Mouse (Mus musculus) ovary, adult 10 weeks (tissue): ENCODE data around the gene Atg2a. TPM values are rescaled to one million over a fixed set of nuclear protein-coding genes. Genes with fewer than 3 reads are reported as not detected.

Experiments
- polyA plus RNA-seq: library from polyadenylated mRNA; stranded (reverse); fragments of 350-450 nt; fragmentation: Illumina TruSeq; extraction: RNeasy Lipid Tissue Mini Kit (QIAGEN cat#74804); gene quantifications from one replicate; pipeline ENCODE4 v1.2.3, GENCODE M21; 2014

The Atg2a gene
- polyA plus RNA-seq = not detected

DNA sequence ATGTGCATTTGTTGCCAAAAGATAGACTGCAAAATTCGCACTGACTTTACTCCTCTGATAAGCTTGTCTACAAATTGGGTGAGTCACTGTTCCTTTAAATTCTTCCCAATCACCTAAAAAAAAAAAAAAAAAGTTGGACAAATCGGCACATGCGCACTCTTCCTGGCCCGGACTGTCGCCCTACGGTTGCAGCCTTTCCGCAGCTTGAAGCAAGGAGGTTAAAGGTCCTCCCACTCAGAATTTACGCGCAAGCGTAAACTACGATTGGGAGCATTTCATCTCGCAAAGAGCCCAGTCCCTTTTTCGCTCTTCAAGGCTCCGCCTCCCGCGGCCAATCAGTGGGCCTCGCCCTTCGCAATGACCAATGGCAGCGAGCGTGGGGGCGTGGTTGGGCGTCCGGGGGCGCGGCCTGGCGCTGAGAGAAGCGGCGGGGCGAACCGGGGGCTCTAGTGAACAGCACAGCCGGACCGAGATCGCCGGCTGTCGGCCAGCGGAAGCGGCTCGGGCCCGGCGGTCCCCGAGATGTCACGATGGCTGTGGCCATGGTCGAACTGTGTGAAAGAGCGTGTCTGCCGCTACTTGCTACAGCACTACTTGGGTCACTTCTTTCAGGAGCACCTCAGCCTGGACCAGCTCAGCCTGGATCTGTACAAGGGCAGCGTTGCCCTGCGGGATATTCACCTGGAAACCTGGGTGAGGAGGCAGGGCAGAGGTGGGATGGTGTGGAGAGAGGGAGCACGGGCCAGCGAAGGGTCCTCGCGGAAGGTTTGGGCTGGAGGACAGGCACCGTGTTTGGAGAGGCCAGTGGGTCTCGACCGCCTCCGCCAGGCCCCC, at the start of gene Atg2a:
Gene Atg2a (plus strand): TSS at position 395 of the 834 bp plus-strand sequence.

GRCm38 (mm10) chr19:6226135-6226534, 15.3 kb upstream of the Atg2a start, which contains the start of gene Gpha2:
Gene Gpha2, plus strand, starts transcription at chr19:6226380.

DNA sequence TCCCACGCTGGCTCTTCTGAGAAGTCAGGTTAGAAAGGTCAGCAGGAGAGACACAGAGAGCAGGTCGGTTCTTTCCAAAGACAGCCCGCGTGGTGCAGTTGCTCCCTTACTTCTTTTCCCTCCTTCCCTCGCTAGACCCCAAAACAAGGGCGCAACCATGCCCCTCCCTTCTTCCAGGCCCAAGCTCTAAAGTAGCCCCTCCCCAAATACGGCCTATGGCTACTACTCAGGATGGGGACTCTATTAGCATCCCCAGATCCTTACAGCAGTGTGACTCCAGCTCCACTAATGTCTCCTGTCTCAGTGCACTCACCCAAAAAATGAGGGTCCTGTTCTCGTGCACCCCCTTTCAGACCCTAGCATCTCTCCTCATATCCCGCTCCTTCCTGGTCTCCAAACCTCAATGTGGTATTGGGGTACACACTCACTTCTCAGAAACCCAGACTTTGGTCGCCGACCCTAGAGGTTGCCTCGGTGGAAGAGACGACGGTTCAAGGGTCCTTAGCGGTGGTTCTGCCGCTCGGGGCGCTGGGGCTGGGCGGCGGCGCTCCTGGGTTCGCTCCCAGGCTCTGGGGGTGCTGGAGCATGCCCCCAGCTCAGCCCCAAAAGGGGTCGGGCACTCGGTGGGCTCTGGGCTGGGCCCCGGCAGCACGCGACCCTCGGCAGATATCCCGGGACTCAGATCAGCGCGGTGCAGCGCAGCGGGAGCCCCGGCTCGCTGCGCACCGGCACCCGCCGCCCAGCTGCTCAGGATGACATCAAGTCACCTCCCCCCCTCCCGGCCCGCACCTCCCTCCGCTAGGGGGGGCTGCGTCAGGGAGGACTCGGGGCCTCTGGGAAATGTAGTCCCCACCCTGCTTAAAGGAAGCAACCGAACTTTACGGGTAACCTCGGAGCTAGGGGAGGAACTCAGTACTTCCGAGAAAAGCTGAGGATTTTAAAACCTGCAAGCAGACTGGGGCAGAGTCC, 6.1 kb upstream of the Atg2a start, which contains the start of gene Ppp2r5b:
Gene Ppp2r5b (minus strand): TSS at position 789 of the 969 bp plus-strand sequence.

GRCm38 (mm10) chr19:6276426-6277421, 35.3 kb downstream of the Atg2a start, which contains the start of gene Ehd1:
Gene Ehd1, plus strand, starts transcription at chr19:6276725.

GRCm38 (mm10) chr19:6306137-6306551, 64.7 kb downstream of the Atg2a start, which contains the start of gene Cdc42bpg:
Gene Cdc42bpg, plus strand, starts transcription at chr19:6306456.

Other genes with a start within 250 kb of the Atg2a start
- gene Capn1, start 225.8 kb upstream of the Atg2a start, polyA plus RNA-seq = 0.74 TPM
- 0.37 TPM for gene Syvn1, start 195.1 kb upstream of the Atg2a start, polyA plus RNA-seq
- 25.1 TPM for gene Mrpl49, start 183.9 kb upstream of the Atg2a start, polyA plus RNA-seq
- gene Fau, start 183.8 kb upstream of the Atg2a start, polyA plus RNA-seq = 9.8 TPM
- gene Znhit2, start 180.5 kb upstream of the Atg2a start, polyA plus RNA-seq = not detected
- gene Tm7sf2, start 173.3 kb upstream of the Atg2a start, polyA plus RNA-seq = 0.97 TPM
- gene Vps51, start 164.4 kb upstream of the Atg2a start, polyA plus RNA-seq = 4.0 TPM
- gene Tmem262, start 161.6 kb upstream of the Atg2a start, polyA plus RNA-seq = not detected
- not detected for gene Gm28374, start 159.4 kb upstream of the Atg2a start, polyA plus RNA-seq
- 0.71 TPM for gene Zfpl1, start 156.7 kb upstream of the Atg2a start, polyA plus RNA-seq
- gene Cdca5, start 156.7 kb upstream of the Atg2a start, polyA plus RNA-seq = 10.8 TPM
- gene AC131692.1, start 147.2 kb upstream of the Atg2a start, polyA plus RNA-seq = not detected
- gene Naaladl1, start 135.9 kb upstream of the Atg2a start, polyA plus RNA-seq = not detected
- gene Sac3d1, start 123.0 kb upstream of the Atg2a start, polyA plus RNA-seq = 0.97 TPM
- 2.1 TPM for gene Snx15, start 113.4 kb upstream of the Atg2a start, polyA plus RNA-seq
- not detected for gene Batf2, start 100.7 kb upstream of the Atg2a start, polyA plus RNA-seq
- gene Arl2, start 100.1 kb upstream of the Atg2a start, polyA plus RNA-seq = 1.0 TPM
- gene Majin, start 57.3 kb upstream of the Atg2a start, polyA plus RNA-seq = not detected
- gene Gpha2, start 15.3 kb upstream of the Atg2a start, polyA plus RNA-seq = not detected
- 1.1 TPM for gene Ppp2r5b, start 5.8 kb upstream of the Atg2a start, polyA plus RNA-seq
- gene Ehd1, start 35.1 kb downstream of the Atg2a start, polyA plus RNA-seq = 10.2 TPM
- 1.2 TPM for gene Cdc42bpg, start 64.8 kb downstream of the Atg2a start, polyA plus RNA-seq
- gene Men1, start 93.3 kb downstream of the Atg2a start, polyA plus RNA-seq = 8.8 TPM
- 3.8 TPM for gene Map4k2, start 99.5 kb downstream of the Atg2a start, polyA plus RNA-seq
- 146 TPM for gene Sf1, start 122.0 kb downstream of the Atg2a start, polyA plus RNA-seq
- gene Pygm, start 142.7 kb downstream of the Atg2a start, polyA plus RNA-seq = 9.0 TPM
- 0.83 TPM for gene Rasgrp2, start 157.7 kb downstream of the Atg2a start, polyA plus RNA-seq
- 0.14 TPM for gene Nrxn2, start 177.1 kb downstream of the Atg2a start, polyA plus RNA-seq